Mouse (Mus musculus): Measurements from ENCODE around the gene Ucn2.

The Ucn2 gene

GRCm38 (mm10) chr9:108985710-108986109, at the start of gene Ucn2:
Gene Ucn2 (plus strand): TSS chr9:108986010.
- DNase-seq = no peak

DNA sequence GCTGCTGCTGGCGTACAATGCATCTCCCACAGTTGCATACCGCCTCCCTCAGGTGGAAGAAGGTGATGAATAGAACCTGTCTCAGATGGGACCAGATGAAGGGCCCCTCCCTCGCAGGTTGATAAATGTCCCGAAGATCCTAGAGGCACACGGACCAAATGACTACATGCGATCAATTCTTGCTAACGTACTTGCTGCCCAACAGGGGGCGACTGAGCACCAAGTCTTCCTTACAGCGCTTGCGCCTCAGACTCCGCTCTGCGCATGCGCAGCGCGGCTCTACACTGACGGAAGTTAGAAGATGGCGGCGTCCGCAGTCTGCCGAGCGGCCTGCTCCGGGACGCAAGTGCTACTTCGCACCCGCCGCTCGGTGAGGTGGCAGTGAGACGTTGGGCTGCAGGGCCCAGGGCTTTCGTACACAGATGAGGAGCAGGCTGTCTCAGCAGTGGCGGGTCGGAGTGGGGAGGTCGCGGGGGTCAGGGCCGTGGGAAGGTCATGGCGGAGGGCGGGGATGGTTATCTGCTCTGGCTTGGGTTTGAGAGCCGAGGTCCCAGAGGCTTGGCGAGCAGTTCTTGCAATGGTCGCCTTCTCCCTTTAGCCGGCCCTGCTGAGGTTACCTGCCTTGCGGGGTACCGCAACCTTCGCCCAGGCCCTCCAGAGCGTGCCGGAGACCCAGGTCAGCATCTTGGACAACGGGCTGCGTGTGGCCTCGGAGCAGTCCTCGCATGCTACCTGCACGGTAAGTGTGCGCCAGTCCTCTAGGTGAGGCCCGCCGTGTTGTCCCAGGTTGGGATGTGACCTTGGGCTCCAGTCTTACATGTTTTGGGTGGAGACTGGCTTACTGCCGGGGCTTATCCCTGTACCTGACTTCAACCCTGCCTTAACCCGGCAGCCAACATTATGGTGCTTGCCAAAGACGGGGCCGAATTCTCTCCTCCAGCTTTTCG, 49.1 kb upstream of the Ucn2 start, which contains the start of gene Uqcrc1:
Uqcrc1 (plus strand) TSS at position 216 of the 947 bp plus-strand sequence.
- peak; percentile 99 for DNase-seq

- no peak for DNase-seq
Observed at GRCm38 (mm10) chr9:108945111-108945510, 40.7 kb upstream of the Ucn2 start.

- no peak for DNase-seq
Observed at GRCm38 (mm10) chr9:108945608-108946007, 40.2 kb upstream of the Ucn2 start.

DNA sequence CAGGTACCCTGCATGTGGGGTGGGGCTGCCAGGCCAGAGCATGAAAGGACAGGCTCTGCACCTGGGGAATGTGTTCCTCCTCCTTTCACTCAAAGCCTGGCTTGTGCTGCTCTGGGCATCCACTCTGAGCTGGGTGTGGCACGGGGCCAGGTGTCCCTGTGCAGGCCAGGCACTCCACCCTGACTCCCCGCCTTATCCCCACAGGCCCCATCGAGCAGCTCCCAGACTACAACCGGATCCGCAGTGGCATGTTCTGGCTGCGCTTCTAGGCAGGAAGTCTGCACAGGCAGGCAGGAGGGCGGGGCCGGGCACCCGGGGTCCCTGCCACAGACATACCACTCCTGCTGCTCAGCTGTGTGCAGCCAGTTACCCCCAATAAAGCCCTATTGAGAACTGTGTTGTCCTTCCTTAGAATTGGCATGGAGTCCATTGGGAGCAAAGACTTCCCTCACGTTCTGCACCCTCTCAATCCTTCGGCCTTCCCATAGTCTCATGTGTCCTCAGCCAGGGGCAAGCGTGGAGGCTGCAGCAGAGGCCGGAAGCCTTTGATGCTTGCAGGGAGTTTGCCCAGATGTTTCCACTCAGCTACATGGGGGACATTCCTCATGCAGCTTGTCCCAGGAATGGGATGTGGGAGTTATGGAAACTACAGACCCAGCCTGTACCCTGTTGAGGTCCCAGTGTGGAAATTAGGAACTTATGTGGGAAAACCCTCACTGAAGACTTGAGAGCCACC, 36.4 kb upstream of the Ucn2 start:
- DNase-seq = peak; percentile 53 to 63

- peak in 1 of 2 experiments; percentile 68 for DNase-seq
Observed at GRCm38 (mm10) chr9:108949967-108950728, 35.7 kb upstream of the Ucn2 start.

- no peak for DNase-seq
Observed at GRCm38 (mm10) chr9:108953081-108953636, 32.7 kb upstream of the Ucn2 start, which contains the start of gene Col7a1. Gene Col7a1 (plus strand): TSS chr9:108953586.

DNA sequence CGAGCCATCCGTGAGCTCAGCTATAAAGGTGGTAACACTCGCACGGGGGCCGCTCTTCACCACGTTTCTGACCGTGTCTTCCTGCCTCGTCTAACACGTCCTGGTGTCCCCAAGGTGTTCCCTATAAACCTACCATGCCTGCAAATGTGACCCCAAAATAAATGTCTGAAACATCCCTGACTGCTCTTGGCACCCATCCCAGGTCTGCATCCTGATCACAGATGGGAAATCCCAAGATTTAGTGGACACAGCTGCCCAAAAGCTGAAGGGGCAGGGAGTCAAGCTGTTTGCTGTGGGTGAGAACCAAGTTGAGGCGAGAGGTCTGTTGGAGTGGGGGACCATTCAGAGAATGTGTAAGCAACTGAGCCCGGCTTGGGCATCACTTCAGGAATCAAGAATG, 30.6 kb upstream of the Ucn2 start:
- DNase-seq = peak in 1 of 2 experiments; percentile 46

DNA sequence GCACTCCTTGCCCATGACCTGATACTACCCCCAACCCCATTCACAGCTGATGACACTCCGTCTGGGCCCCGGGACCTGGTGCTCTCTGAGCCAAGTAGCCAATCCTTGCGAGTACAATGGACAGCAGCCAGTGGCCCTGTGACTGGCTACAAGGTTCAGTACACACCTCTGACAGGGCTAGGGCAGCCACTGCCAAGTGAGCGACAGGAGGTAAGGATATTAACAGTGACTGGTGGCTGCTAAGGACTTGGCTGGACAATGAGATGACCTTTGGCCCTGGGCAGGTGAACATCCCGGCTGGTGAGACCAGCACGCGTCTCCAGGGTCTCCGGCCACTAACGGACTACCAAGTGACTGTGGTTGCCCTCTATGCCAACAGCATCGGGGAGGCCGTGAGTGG, 30.0 kb upstream of the Ucn2 start:
- DNase-seq = peak in 1 of 2 experiments; percentile 36

- no peak for DNase-seq
Observed at GRCm38 (mm10) chr9:108963577-108963976, 22.2 kb upstream of the Ucn2 start.

- DNase-seq = no peak
Observed at GRCm38 (mm10) chr9:108964338-108964737, 21.5 kb upstream of the Ucn2 start.

DNA sequence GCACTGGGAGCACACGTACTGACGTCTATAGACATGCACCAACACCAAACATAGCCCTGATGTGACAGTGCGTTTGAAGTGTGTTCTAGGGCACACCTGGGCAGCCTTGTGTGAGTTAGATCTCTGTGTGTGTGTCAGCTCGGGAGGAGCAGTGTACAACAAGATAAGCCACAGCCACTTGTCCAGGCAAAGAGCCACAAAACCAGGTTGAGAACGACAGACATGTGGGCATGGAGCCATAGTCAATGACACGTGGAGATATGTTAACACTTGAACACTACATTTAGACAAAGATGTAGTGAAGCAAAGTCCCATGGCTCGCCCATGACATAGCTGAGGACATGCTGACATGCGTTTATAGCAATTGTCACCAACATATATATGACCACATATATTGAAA, 15.2 kb upstream of the Ucn2 start:
- no peak for DNase-seq

GRCm38 (mm10) chr9:108976483-108976882, 9.3 kb upstream of the Ucn2 start:
- no peak for DNase-seq

- no peak for DNase-seq
Observed at GRCm38 (mm10) chr9:108977966-108978365, 7.8 kb upstream of the Ucn2 start.

DNA sequence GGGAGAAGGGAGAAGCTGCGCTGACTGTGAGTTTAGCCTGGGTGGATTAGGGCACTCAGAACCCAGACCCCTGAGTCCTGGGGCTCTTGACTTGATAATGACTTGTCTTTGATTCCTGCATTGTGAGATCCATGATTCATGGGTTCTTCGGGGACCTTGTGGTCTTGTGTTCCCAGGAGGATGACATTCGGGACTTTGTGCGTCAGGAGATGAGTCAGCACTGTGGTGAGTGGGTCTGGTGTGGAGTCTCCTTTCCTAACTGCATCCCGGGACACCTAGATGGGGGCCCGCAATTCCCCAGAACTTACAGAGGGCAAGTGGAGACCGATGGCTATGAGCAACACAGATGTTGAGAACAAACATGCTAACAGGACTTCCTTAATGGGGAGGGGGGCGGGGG, 3.3 kb upstream of the Ucn2 start:
- DNase-seq = no peak

DNA sequence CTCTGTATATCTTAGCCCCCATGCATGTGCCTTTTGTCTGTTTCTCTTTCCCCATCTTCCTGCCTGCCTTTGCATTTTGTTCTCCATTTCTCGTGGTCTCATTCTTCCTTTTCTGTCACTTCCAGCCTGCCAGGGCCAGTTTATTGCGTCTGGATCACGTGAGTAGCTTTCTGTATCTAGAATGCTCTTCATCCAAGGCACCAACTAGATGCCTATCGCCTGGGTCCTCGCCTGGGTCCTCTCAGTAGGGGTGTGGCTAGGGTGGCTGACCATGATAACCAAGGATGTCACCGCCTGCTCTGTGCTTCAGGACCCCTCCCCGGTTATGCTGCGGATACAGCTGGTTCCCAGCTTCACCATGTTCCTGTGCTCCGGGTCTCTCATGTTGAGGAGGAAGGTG, 2.6 kb upstream of the Ucn2 start:
- no peak for DNase-seq

GRCm38 (mm10) chr9:108987704-108988350, 2.0 kb downstream of the Ucn2 start:
- peak; percentile 42 to 59 for DNase-seq

- DNase-seq = no peak
Observed at GRCm38 (mm10) chr9:108989802-108990461, 4.1 kb downstream of the Ucn2 start.

DNA sequence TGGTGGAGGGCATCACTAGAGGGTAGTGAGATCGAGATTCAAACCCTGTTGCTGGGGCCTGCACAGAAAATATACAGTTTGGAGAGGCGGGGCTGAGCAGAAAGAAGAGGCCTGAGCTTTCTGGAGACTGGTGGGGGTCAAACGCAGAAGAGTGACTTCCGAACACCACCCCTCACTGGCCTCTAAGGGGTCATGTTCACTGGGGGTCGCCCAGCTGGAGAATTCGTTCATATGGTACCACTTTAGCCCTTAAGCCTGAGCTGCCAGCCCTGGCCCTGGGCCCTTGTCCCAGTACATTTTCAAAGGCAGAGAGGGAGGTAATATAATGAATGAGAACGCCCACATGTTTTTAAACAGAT, 4.6 kb downstream of the Ucn2 start:
- DNase-seq = no peak

DNA sequence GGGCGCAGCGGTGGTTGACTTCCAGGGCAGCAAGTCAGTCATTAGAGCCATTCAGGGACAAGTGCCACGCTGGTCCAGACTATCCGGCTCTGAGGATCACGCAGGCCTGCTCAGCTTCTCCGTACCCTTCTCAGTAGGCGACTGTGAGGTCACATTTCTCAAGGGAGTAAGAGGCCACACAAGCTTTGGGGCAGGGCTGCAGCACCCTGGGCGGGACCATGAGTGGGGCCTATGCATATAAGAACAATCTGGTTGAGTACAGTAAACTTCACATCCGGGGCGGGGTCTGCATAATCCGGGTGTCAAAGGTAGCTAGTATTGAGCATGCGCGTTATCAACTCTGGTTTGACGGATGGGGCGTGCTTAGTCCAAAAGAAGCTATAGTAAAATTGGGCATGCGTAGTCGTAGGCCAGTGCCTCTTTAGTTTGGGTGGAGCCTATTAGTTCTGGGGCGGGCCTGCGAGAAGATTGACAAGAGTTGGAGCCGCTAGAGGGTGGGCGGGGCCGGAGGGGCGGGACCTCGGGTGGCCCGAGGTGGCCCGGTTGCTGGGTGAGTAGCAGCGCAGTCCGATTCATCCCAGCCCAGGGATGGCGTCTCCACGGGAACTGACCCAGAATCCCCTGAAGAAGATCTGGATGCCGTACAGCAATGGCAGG, 5.7 kb downstream of the Ucn2 start, which contains the start of gene Pfkfb4:
Pfkfb4 (plus strand) TSS at position 351 of the 657 bp plus-strand sequence.
- peak; percentile 89 to 91 for DNase-seq

GRCm38 (mm10) chr9:108992085-108992469, 6.3 kb downstream of the Ucn2 start:
- DNase-seq = no peak

All from cerebellum, postnatal 14 days (tissue).